Mouse (Mus musculus): ENCODE results near the gene Paqr4.

DNA sequence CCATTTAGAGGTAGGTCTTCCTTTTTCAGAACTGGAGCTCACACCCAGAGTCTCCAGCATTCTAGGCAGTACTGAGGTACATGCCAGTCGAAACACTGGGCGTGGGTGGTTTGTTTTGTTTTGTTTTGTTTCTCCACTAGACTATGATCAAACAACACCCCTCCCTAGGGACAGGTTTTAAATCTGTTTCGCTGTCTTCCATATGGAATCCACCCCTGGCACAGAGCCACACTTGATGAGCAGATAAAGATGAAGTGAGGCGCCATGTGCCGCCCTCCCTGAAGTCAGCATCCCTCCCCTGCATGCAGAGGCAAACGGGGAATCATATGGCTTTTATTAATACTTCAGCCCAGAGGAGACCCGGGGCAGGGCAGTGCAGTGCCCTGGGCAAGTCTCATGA lies 35.9 kb downstream of the Paqr4 start:
- TF ChIP-seq CTCF (IDR thresholded peaks at IDR 0.05; ENCODE audit: low read depth) (no peak), EP300 (IDR thresholded peaks at IDR 0.05; ENCODE audit: low read depth) (no peak)

Data from heart, postnatal 0 days (tissue).